Mouse (Mus musculus): Measurements from ENCODE around the gene Lrrc3. TPM values are rescaled to one million over a fixed set of nuclear protein-coding genes. Genes with fewer than 3 reads are reported as not detected.

Lrrc3 gene
- total RNA-seq, 2 experiments from 2014 or later = 9.5 to 9.8 TPM

DNA sequence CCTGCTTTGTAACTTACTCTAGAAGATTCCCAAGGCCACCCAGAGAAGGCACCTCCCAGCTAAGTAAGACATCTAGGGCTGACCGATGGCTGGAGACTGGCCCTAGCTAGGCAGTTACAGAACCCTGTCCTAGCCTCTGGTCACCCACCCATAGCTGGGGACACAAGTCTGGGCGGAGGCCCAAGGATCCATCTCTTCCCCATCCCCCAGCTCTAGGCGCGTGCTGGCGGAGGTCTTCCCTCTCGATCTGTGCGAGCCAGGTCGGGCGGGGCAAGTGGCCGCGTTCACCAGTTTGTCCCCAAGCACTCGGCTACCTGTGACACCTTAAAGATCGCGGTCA is 495 bp downstream of the Lrrc3 start:
- H3K4me3 ChIP-seq = peak overlapping the region; percentile 73
- peak overlapping the region; percentile 71 for H3K27ac ChIP-seq
- peak in 1 of 2 experiments; percentile 21 for DNase-seq (ENCODE audit: extremely low spot score in 1 of 2, low spot score in 2 of 2)
- no peak for TF ChIP-seq CTCF (IDR thresholded peaks at IDR 0.05)
- intact Hi-C loops (cut with DNase I) = no loop called here

- intact Hi-C loops (cut with DNase I) = no loop called here
Observed at GRCm38 (mm10) chr10:77900903-77901818, 1.2 kb downstream of the Lrrc3 start.

DNA sequence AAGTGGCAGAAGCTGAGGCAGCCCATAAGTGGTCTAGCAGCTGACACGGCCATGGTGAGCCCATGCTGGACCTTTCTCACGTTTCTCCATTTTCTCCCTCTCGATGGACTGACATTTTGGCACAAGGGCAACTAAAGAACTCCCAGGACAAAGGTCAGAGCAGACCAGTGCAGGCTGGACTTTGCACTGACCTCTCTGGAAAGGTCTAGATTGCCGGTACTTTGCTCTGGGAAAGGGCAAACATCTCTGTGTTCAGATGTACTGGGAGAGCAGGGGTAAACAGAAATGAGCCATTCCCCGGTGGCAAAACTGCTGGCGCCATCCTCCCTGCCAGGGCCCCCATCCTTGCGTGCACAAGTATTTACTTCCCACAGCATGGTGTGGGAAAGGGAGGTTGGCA is 2.2 kb downstream of the Lrrc3 start:
- Histone ChIP-seq H3K4me3 (no peak overlapping the region), H3K27ac (no peak overlapping the region)
- no peak for DNase-seq (ENCODE audit: extremely low spot score in 1 of 2, low spot score in 2 of 2)
- intact Hi-C loops (cut with DNase I) = no loop called here
- no peak for TF ChIP-seq CTCF (IDR thresholded peaks at IDR 0.05)

More at GRCm38 (mm10) chr10:77900903-77901818, 1.2 kb downstream of the Lrrc3 start:
- Histone ChIP-seq H3K4me3 (peak overlapping the region; percentile 73), H3K27ac (no peak overlapping the region)
- no peak for TF ChIP-seq CTCF (IDR thresholded peaks at IDR 0.05)
- no peak for DNase-seq (ENCODE audit: extremely low spot score in 1 of 2, low spot score in 2 of 2)

DNA sequence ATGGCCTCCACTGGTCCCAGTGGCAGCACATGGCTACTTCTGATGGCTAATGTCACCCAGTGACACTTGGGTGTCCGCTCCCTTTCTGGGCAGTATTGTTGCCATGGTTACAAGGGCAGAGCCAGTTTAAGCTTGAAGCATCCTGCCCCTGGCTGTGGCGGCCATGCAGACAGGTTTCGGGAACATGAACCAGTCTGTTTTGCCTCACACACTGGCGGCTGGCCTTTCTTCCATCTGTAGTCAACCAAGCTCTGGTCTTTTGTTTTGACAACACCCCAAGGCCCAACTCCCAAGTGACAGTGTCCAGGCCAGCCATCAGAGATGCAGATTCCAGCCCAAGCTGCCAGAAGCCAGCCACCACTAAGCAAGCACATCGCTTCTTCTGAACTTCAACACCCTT is 6.8 kb downstream of the Lrrc3 start:
- no peak for TF ChIP-seq CTCF (IDR thresholded peaks at IDR 0.05)
- Histone ChIP-seq H3K27ac (no peak overlapping the region), H3K4me3 (no peak overlapping the region)
- intact Hi-C loops (cut with DNase I) = no loop called here
- DNase-seq (ENCODE audit: extremely low spot score in 1 of 2, low spot score in 2 of 2) = no peak

GRCm38 (mm10) chr10:77890987-77891565 is 11.3 kb downstream of the Lrrc3 start:
- TF ChIP-seq CTCF (IDR thresholded peaks at IDR 0.05) = no peak
- no peak for DNase-seq (ENCODE audit: extremely low spot score in 1 of 2, low spot score in 2 of 2)
- no peak overlapping the region for H3K27ac ChIP-seq
- intact Hi-C loops (cut with DNase I) = no loop called here
- no peak overlapping the region for H3K4me3 ChIP-seq

- Histone ChIP-seq H3K27ac (no peak overlapping the region), H3K4me3 (no peak overlapping the region)
- peak; percentile 8 for TF ChIP-seq CTCF (IDR thresholded peaks at IDR 0.05)
- DNase-seq (ENCODE audit: extremely low spot score in 1 of 2, low spot score in 2 of 2) = no peak
- intact Hi-C loops (cut with DNase I) = no loop called here
Observed at GRCm38 (mm10) chr10:77886007-77886747, 16.2 kb downstream of the Lrrc3 start.

DNA sequence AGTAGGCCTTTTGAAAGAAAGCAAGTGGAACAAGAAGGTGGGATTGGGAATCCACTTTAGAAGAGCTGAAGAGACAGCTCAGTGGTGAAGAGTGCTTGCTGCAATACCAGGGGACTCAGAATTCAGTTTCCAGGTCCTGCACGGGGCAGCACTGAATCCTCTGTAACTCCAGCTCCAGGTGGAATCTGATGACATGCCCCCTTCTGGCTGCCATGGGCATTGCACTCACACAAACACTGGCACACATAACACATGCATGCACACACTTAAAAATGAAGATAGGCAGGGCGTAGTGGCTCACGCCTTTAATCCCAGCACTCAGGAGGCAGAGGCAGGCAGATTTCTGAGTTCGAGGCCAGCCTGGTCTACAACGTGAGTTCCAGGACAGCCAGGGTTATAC is 19.8 kb downstream of the Lrrc3 start:
- Histone ChIP-seq H3K27ac (no peak overlapping the region), H3K4me3 (no peak overlapping the region)
- intact Hi-C loops (cut with DNase I) = no loop called here
- no peak for DNase-seq (ENCODE audit: extremely low spot score in 1 of 2, low spot score in 2 of 2)
- peak; percentile 24 for TF ChIP-seq CTCF (IDR thresholded peaks at IDR 0.05)

DNA sequence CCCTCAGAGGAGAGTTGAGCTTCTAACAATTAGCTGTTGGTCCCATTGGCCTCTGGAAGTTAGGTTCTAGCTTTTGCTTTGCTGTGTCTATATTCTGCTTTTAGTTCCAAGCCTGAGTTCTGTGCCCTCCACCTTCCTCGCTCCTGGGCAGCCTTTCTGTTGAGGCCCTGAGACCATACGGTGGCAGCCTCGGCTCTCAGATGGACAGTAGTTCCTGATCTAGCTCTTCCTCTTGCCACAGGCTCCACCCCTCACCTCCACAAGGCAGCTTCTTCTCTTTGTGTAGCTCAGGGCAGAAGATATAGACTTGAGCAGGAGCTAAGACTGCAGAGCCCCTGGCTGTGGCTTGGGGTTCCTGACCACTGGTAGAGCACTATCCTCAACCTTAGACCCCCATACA is 22.0 kb downstream of the Lrrc3 start:
- no peak for DNase-seq (ENCODE audit: extremely low spot score in 1 of 2, low spot score in 2 of 2)
- H3K4me3 ChIP-seq = no peak overlapping the region
- intact Hi-C loops (cut with DNase I) = no loop called here
- no peak for TF ChIP-seq CTCF (IDR thresholded peaks at IDR 0.05)
- no peak overlapping the region for H3K27ac ChIP-seq

GRCm38 (mm10) chr10:77878985-77879384 is 23.4 kb downstream of the Lrrc3 start:
- TF ChIP-seq CTCF (IDR thresholded peaks at IDR 0.05) = peak; percentile 67
- Histone ChIP-seq H3K27ac (no peak overlapping the region), H3K4me3 (no peak overlapping the region)
- peak; percentile 36 to 63 for DNase-seq (ENCODE audit: extremely low spot score in 1 of 2, low spot score in 2 of 2)
- intact Hi-C loops (cut with DNase I) = loop anchor here (2.0 to 5.0 kb wide), 3 partner anchors 157 to 362 kb away; partner anchors contain the start of genes Fam207a and Krtap12-1

DNA sequence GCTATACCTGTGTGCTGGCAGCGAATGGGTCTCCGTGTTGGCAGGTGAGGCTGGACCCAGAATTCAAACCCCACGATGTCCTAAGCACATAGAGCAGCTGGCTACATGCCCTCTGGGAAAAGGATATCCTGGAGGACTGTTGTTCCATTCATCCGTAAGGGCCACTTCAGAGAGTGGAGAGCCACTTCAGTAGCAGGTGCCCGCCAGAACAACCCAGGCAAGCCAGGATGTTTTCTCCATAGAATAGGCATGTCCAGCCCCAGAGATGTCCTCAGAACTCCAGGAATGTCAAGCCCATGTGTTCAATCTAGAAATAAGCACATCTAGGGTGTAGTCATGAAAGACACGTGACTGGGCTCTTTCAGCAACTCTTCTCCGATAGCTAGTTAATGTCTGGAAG is 32.7 kb downstream of the Lrrc3 start:
- intact Hi-C loops (cut with DNase I) = no loop called here
- Histone ChIP-seq H3K27ac (no peak overlapping the region), H3K4me3 (no peak overlapping the region)
- no peak for TF ChIP-seq CTCF (IDR thresholded peaks at IDR 0.05)
- no peak for DNase-seq (ENCODE audit: extremely low spot score in 1 of 2, low spot score in 2 of 2)

DNA sequence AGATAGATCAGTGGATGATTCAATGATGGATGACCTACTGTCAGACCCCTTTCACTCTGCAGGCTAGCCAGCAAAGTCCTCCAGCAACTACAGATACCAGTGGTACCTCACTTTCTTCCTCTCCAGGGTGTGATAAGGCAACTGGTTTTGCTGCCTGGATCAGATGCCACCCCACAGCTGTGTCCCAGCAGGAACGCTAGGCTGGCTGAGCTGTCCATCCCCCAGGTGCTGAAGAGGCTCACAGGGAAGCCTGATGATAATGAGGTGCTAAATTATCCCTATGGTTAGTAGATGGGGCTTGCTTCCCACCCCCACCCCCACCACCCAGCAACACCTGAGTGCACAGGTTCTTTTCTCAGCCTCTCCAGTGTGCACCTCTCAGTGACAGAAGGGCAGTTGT is 34.8 kb downstream of the Lrrc3 start:
- no peak for TF ChIP-seq CTCF (IDR thresholded peaks at IDR 0.05)
- intact Hi-C loops (cut with DNase I) = no loop called here
- Histone ChIP-seq H3K27ac (no peak overlapping the region), H3K4me3 (no peak overlapping the region)
- no peak for DNase-seq (ENCODE audit: extremely low spot score in 1 of 2, low spot score in 2 of 2)

DNA sequence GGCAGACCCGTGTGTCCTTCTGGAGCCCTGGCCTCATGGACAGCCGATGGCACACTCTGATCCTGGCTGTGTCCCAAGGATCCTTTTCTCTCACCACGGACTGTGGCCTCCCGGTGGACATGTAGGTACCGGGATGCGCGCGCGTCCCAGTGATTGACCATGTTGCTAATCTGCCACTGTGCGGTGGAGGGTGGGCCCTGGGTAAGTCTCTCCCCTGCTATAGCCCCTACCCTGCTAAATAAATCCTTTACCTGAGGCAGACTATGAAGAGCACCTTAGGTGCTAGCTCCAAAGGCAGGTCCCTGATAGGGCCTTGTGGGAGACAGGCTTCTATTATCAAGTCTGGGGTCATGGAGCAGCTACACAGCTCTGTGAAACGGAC is 37.6 kb downstream of the Lrrc3 start:
- no peak overlapping the region for H3K4me3 ChIP-seq
- intact Hi-C loops (cut with DNase I) = loop anchor here (5.0 kb wide), 1 partner anchor 67 kb away; the partner anchor contains the start of genes Gm19668 and Gm9639
- H3K27ac ChIP-seq = no peak overlapping the region
- no peak for TF ChIP-seq CTCF (IDR thresholded peaks at IDR 0.05)
- DNase-seq (ENCODE audit: extremely low spot score in 1 of 2, low spot score in 2 of 2) = no peak

Measured in left cerebral cortex, adult 2 months (tissue).